Mouse (Mus musculus) bone marrow macrophage, adult 2 months (primary cell): ENCODE data around the gene Phf11c. TPM values are rescaled to one million over a fixed set of nuclear protein-coding genes. Genes with fewer than 3 reads are reported as not detected.
"Not testable (repeated sequence)": the region's sequence is repeated elsewhere in the genome, so short reads cannot be mapped to it uniquely, and the experiment has no call there.

ENCODE experiments used
- H3K27ac ChIP-seq: 2 replicates; pipeline ENCODE4 v1.5.1; 2012; ENCODE audit warnings: low read depth, low read length; ENCODE audit not compliant: insufficient read depth
- H3K4me1 ChIP-seq: 2 replicates; pipeline ENCODE4 v1.6.1; 2012; ENCODE audit warnings: low read length; ENCODE audit not compliant: control insufficient read depth, insufficient read depth
- H3K4me3 ChIP-seq: 2 replicates; pipeline ENCODE4 v1.5.1; 2012; ENCODE audit warnings: mild to moderate bottlenecking, low read length, moderate library complexity; ENCODE audit not compliant: insufficient read depth
- CTCF ChIP-seq: IDR thresholded peaks from 2 replicates; pipeline ENCODE4 v1.5.1; 2012; ENCODE audit warnings: low read depth, mild to moderate bottlenecking, low read length, moderate library complexity
- POLR2A ChIP-seq: IDR thresholded peaks from 2 replicates; pipeline ENCODE4 v1.6.1; 2012; ENCODE audit warnings: mild to moderate bottlenecking, low read depth, low read length, borderline replicate concordance
- polyA plus RNA-seq: library from polyadenylated mRNA; stranded (reverse); fragments of >200 nt; gene quantifications from 2 replicates; pipeline ENCODE4 v1.2.4, GENCODE M21; 2012; ENCODE audit not compliant: missing spikeins, insufficient read depth, insufficient read length

Phf11c gene
- polyA plus RNA-seq, 1 experiment = 2.2 TPM

GRCm38 (mm10) chr14:59339541-59339940 is 55.6 kb downstream of the Phf11c start:
- no peak for TF ChIP-seq POLR2A
- no peak for TF ChIP-seq CTCF
- Histone ChIP-seq H3K4me3 (no peak overlapping the region), H3K4me1 (peaks cover 8% of the 10 kb centered on the region), H3K27ac (no peak overlapping the region)

GRCm38 (mm10) chr14:59336056-59336455 is 59.1 kb downstream of the Phf11c start:
- H3K4me1 ChIP-seq, H3K4me3 ChIP-seq, H3K27ac ChIP-seq: not testable (repeated sequence)

Other genes starting within 250 kb of the Phf11c start
- gene Gm5142, start 216.6 kb downstream of the Phf11c start, polyA plus RNA-seq = not detected in 2 replicates
- gene Rcbtb1, start 194.2 kb downstream of the Phf11c start, polyA plus RNA-seq = 16.4 and 16.7 TPM in 2 replicates
- 1.3 TPM in 1 of 2 replicates, not detected in the other for gene Gm6904, start 135.2 kb downstream of the Phf11c start, polyA plus RNA-seq
- 7.0 and 7.1 TPM in 2 replicates for gene Phf11a, start 97.9 kb downstream of the Phf11c start, polyA plus RNA-seq
- 31.9 and 36.1 TPM in 2 replicates for gene Phf11b, start 54.0 kb downstream of the Phf11c start, polyA plus RNA-seq
- 42.3 and 47.9 TPM in 2 replicates for gene Phf11d, start 29.9 kb downstream of the Phf11c start, polyA plus RNA-seq
- gene Setdb2, start 45.5 kb upstream of the Phf11c start, polyA plus RNA-seq = 12.5 and 14.4 TPM in 2 replicates
- gene Cab39l, start 45.6 kb upstream of the Phf11c start, polyA plus RNA-seq = 26.9 and 32.4 TPM in 2 replicates
- 25.8 and 29.4 TPM in 2 replicates for gene Cdadc1, start 202.6 kb upstream of the Phf11c start, polyA plus RNA-seq
- not detected in 2 replicates for gene Shisa2, start 229.9 kb upstream of the Phf11c start, polyA plus RNA-seq